Mouse (Mus musculus) layer of hippocampus, postnatal 14 days (tissue): ENCODE results near the gene Col26a1. TPM values are rescaled to one million over a fixed set of nuclear protein-coding genes. Genes with fewer than 3 reads are reported as not detected.
A peak's percentile ranks its signal among the peaks of the same experiment; 100 is the strongest.

Experiments used
- DNase-seq, 2 experiments: peaks; one replicate each; pipeline ENCODE4 v3.0.0; 2021 to 2022; ENCODE audit warnings: low spot score in 2 of 2, mixed read lengths in 1 of 2
- total RNA-seq, 2 experiments: library from RNA; stranded (reverse); gene quantifications; 2 replicates each; pipeline ENCODE4 v1.2.3; 2021

The Col26a1 gene
- total RNA-seq, 2 experiments from 2014 or later = 12.0 to 13.8 TPM

- DNase-seq = no peak
Observed at GRCm38 (mm10) chr5:136882055-136882787, 788 bp downstream of the Col26a1 start.

GRCm38 (mm10) chr5:136881380-136882009 lies 1.5 kb downstream of the Col26a1 start:
- DNase-seq = peak; percentile 65 to 73

DNA sequence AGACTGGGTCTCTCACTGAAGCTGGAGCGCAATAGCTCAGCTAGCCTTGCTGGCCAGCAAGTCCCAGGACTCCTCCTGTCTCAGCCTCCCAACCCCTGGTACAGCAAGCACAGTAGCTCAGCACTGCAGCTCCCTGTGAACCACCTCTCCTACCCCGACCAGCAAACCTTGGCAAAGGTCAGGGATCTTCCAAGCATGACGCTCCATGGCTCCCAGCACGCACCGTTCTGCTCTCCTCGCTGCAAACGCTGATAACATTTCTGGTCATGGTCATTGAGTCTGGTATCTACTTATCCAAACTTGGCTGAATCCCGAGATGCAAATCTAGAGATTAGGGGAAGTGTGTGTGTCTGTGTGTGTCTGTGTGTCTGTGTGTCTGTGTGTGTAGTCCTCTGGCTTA lies 2.9 kb downstream of the Col26a1 start:
- no peak for DNase-seq

DNA sequence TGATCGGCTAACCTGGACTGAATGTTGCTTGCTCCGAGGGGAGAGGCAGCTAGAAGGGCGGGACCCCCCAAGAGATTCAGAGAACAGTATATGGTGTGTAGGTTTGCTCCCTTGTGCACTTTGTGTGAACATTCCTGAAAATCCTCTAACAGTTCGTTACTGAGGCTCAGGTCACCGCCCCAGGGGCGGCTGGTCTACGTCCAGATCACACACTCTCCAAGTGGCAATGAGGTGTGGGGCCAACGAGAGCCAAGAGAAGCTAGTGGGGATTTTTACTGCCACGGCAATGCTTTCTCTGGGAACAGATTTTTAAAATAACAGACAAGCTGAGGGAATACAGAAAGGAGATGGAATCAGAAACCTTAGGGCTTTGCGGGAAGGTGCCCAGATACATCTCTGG lies 8.7 kb downstream of the Col26a1 start:
- DNase-seq = no peak

DNA sequence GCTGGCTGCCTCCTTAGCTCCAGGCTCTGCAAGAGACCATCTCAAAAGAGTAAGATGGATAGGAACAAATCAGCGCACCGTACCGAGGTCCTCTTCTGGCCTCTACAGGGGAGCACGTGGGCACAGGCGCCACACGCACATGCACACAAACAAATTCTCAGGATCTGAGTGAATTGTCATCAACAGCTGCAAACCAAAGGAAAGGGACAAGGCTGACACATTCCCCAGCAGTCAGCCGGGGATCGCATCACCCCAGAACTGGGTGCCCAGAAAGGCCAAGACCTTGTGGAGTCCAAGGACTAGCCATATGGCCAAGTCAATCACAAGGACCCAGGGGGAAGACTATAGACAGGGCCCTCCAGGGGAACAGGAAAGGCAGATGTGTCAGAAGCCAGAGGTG lies 10.6 kb downstream of the Col26a1 start:
- no peak for DNase-seq

DNA sequence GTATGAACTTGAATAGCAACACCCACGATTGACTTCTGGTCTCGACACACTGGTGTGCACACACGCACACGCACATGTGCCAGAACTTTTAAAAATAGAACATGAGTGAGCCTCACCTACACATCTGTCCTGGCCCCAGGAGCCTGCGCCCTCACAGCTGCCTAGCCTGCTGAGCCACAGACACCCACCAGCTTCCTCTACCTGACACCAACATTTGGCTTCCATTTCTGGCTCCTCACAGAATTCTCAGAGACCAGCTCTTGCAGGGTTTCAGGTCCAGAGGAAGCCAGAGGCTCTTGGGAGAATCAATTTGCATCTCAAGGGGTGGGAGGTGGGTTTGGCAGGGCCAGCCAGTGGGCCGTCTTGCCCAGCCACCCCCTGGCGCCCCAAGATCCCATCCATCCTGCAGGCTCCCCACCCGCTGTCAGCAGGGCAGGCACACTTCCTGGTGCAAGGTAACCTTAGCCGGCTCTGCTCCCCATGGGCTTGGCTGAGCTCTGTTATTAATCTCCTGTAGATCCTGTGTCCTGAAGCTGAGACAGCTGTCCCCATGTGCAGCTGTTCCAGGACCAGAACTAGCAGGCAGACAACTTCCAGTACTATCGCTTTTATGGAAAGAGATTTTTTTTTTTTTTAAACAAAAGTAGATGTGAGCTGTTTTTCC lies 13.4 kb downstream of the Col26a1 start:
- DNase-seq = no peak

DNA sequence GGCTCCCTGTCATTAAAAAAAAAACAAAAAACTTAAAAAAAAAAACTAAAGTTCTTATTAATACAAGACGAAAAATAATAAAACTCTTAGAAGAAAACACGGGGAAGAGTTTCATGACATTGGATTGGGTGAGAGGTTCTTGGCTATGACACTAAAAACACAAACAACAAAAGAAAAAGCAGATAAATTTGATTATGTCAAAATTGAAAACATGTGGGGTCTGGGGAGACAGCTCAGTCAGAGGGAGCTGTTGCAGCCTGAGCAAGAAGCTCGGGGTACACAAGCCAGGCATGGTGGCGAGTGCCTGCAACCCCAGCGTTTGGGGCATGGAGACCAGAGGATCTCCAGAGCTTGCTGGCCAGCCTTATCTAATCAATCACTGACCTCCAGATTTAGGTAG lies 15.3 kb downstream of the Col26a1 start:
- DNase-seq = no peak

GRCm38 (mm10) chr5:136863961-136864674 lies 18.9 kb downstream of the Col26a1 start:
- DNase-seq = peak; percentile 24 to 41

DNA sequence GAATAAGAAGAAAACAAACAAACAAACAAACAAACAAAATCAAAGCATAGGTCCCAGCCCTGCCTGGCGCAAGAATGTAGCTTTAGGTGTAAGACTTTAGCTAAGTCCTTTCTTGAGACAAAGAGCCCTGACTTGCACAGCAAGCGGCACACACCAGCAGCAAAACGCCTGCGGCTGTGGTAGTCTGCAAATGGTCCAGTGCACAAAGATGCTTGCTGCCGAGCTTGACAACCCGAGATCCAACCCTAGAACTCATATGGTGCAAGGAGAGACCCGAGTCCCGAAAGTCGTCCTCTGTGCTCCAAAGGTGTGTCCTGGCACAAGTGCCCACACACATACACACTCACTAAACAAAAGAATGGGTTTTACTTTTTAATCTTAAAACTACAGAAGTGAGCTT lies 19.7 kb downstream of the Col26a1 start:
- DNase-seq = no peak

GRCm38 (mm10) chr5:136862806-136863205 lies 20.2 kb downstream of the Col26a1 start:
- no peak for DNase-seq

DNA sequence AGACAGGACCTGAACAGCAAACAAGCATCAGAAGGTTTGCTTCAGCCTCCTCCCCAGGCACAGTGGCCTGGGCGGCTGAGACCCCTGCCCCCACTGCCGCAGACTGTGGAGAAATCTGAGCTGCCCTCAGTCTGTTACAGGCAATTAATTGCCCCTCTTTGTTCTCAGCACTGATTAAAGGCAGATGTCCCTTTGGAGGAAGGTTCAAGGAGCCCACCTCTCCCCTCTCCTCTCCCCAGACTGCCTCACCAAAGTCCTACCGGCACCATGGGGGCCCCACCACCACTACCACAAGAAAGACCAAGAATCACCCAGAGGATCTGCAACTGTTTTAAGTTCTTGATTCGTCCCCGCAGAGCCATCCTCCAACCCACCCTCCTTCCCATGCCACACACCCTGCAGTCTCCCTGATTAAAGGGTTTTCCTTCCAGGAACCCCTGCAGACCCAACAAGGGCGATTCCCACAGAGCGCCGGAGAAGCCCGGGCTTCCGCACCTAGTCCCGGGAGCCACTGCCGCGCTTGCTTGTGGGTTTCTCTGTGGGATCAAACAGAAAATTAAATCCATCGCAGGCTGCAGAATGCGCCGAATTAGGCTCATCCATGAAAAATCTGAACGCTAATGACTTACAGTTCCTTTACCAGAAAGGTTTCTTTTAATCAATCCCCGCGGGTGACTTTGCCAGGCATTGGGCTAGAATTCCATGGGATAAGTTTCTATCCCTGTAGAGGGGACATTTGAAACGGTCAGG lies 21.6 kb downstream of the Col26a1 start:
- no peak for DNase-seq

GRCm38 (mm10) chr5:136850716-136851115 lies 32.3 kb downstream of the Col26a1 start:
- no peak for DNase-seq

GRCm38 (mm10) chr5:136846385-136847264 lies 36.4 kb downstream of the Col26a1 start:
- no peak for DNase-seq

DNA sequence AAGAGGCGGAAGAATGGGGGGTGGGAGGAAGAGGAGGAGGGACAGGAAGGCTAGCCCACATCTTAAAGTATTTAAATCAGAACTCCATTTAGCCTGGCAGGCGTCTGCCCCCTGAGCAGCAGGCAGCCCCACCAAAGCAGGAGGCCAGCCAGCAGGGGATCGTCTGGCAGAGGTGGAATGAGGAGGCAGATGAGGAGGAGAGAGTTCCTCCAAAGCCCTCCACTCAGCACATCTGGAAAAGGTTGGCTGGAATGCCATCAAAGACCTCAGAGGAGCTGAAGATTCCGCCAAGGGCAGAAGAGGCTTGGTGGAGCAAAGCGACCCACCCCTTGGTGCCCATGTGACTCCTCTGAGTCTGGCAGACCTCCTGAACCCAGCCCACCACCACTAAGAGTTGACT lies 39.1 kb downstream of the Col26a1 start:
- no peak for DNase-seq

DNA sequence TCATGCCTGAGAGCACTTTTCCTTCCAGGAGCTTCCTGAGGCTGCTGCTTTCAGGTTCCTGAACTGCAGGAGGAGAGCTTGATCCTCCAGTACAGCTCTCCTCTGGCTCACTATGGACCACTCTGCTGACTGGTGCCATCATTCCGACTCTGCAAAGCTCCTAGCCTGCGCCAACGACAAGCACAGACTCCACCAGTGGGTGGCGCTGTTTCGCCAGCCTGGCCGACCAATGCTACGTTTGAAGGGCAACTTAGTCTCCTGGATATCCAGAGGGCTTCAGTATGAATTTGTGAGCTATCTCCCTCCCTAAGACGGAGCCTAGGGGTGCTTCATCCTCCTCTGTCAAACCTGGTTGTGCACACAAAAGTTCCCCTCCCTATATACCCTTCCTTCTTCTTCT lies 43.0 kb downstream of the Col26a1 start:
- peak; percentile 11 to 21 for DNase-seq

DNA sequence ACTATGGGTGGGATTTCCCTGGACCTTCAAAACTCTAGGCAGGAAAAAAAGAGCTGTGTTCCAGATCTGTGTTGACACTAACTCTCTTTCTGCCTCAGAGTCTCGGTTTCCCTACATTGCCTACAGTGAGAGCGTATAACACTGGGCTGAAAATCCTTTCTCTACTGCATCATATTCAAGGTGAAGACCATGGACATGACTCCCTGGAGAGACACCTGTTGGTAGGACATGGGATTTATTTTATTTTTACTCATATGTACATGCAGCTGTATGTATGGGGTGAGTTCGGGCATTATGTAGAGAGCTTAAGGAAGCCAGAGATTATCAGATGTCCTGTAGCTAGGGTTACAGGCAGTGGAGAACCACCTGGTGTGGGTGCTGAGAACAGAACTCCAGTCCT lies 50.0 kb downstream of the Col26a1 start:
- no peak for DNase-seq

GRCm38 (mm10) chr5:136830156-136830555 lies 52.9 kb downstream of the Col26a1 start:
- DNase-seq = no peak

- DNase-seq = no peak
Observed at GRCm38 (mm10) chr5:136821971-136822370, 61.0 kb downstream of the Col26a1 start.

GRCm38 (mm10) chr5:136820911-136821310 lies 62.1 kb downstream of the Col26a1 start:
- no peak for DNase-seq

DNA sequence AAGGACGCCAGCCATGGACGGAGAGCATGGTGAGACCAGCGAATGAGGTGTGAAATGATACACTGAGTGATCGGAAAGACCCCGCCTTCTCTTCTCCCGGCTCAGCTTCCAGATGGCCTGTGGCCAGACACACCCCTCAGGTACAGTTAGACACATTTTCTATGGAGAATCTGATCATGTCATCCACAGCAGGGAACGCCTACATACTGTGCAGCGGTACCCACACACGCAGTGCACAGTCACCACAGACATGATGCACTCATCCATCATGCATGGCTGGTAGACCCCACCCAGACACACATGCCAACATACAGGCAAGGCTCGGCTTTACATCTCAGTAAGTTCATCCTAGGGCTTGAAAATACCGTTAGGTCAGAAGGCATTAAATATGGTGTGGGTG lies 63.3 kb downstream of the Col26a1 start:
- DNase-seq = no peak
